Mouse (Mus musculus) MN1 (cell line): ENCODE results near the gene Tsga13.

ENCODE experiments used
- DNase-seq: peaks from one replicate; pipeline ENCODE4 v3.0.0-alpha.2; 2016; ENCODE audit warnings: low spot score

Gene Tsga13

DNA sequence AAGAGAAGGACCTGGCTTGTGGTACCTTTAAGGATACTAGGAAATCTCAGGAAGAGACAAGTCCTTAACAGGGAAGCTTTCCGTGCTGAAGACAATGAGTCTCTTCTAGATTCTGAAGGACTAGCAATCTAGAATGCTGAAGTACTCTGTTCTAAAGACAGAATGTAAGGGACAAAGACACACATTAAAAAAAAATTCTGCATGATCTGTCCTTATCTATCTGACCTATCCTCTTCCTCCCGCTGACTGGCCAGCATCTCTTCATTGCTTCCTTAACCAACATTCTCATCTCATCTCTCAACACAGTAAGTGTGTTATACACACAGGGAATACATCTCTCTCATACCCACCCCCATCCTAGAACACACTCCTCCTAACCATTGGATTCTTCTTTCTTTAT, at the start of gene Tsga13:
TSS of gene Tsga13 (minus strand) at position 101 of the 400 bp plus-strand sequence.
- DNase-seq = no peak

DNA sequence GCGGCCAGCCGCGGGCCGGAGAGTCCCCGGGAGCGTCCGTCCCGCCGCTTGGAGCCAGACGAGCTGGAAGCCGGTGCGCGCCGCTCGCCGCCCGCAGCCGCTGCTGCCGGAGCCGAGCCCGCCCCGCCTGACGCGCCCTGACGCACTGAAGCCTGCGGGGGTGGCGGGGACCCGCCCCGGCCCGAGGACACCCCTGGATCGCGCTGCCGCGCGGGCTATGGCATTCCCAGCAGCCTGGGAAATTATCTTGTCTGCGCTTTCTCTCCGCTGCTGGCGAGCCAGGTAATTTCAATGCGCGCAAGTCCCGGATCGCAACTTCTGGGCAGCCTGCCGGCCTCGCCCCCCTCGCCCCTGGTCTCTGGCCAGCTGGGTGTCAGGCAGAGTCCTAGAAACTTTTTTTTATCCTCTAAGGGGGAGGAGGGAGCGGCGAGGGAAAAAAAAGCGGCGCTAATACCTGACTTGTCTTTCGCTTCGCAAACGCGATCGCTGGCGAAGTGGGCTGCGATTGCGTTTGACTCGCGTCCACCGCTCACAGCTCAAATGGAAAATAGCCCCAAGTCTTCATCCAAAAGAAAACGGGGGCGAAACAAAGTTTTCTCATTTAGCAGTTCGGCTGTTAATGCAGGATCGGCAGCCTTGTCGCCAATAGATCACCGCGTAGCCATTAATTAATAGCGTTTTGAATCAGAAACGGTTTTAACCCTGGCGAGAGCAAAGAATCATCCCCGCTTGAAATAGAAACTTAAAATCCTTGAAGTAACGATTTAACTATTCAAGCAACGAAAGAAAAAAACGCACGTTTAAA, 43.6 kb upstream of the Tsga13 start, which contains the start of gene Klf14:
TSS of gene Klf14 (minus strand) at position 343 of the 805 bp plus-strand sequence.
- DNase-seq = no peak

- no peak for DNase-seq
Measured at GRCm38 (mm10) chr6:30957784-30958735, 42.7 kb upstream of the Tsga13 start.

DNA sequence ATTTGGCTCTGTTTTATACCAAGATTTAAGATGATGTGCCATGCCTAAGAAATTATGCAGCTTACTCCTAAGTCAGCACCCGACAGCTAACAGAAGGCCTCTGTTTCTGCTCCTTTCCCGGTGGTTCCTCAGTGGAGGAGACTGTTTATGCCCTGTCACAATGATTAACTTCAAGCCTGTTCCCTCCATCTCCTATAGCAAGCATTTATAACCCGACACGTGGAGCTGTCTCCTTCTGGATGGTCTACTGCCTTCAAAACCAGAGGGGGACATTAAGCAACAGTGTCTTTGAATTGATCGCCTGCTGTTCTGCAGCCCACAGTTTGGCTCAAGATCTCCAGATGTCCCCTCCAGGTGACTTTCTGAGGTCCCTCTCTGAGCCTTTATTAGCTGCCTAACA, 23.9 kb upstream of the Tsga13 start:
- DNase-seq = no peak

GRCm38 (mm10) chr6:30922821-30923220, 7.4 kb upstream of the Tsga13 start:
- peak; percentile 11 for DNase-seq

GRCm38 (mm10) chr6:30921826-30922225, 6.5 kb upstream of the Tsga13 start:
- no peak for DNase-seq

GRCm38 (mm10) chr6:30920834-30921675, 5.7 kb upstream of the Tsga13 start:
- DNase-seq = no peak

- no peak for DNase-seq
Measured at GRCm38 (mm10) chr6:30907970-30908369, 7.4 kb downstream of the Tsga13 start.

- no peak for DNase-seq
Measured at GRCm38 (mm10) chr6:30904911-30905310, 10.5 kb downstream of the Tsga13 start.

DNA sequence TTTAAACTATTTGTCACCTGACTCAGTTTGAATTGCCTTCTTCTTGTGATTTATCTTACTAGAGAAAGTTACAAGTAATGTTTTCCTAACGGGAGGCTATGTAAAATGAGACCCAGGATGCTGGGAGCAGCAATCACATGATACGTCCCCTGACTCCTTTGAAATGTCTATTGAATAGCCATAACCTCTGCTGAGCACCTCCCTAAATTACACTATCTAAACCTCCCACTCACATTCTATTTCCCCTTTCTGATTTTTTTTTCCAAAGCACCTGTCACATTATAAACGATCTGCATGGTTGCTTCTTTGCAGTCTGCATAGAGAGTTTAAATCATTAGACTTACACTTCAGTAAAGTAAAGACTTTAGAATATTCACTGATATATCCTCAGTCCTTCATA, 11.3 kb downstream of the Tsga13 start:
- DNase-seq = no peak

- no peak for DNase-seq
Measured at GRCm38 (mm10) chr6:30897520-30897919, 17.9 kb downstream of the Tsga13 start.

DNA sequence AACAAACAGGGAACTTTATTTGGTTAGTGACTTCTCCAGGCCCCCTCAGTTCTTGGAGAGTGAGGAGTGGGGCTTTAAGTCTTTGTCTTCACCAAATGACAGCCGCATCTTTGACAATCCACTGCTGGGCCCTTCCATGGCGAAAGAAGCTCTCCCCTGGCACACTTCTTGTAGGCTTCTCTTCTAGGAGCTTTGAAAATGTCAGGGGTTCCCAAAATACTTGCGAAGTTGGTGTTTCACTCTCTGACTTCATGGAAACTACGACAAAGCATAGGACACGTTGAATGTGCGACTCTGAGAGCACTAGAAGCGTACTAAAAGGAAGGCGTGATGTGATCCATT, 18.4 kb downstream of the Tsga13 start:
- DNase-seq = no peak

DNA sequence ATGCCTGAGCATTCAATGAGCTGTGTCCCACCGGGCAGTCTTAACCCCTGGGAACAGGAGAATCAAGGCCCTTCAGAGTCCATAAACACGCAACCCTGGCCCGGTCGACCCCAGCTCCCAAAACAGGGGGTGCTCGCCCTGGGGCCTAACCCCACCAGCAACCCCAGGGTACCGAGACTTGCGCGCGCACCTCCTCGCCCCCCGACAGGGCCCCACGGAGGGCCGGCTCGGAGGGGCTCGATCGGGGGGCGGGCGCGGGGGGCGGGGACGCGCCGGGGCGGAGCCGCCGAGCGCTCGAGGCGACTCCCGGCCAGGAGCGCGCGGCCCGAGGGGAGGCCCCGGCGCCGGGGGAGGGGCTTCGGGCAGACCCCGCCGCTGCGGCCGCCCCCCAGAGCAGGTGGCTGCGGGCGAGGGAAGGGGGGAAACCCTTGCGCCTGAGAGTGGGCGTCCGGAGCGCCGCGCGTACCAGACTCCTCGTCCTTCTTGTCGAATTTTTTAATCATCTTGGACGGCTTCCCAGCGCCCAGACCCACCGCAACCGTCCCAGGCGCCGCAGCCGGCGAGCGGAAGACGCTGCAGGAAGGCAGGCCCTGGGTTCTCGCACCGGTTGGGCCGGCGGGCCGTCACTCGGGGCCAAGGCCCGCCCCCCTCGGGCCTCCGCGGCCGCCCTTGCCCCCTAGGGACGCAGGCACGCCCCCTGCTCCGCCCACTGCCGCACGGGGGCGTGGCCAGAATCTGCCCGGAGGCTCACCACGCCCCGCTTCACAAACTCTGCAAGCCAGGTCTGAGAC, 19.0 kb downstream of the Tsga13 start, which contains the start of gene Copg2:
TSS of gene Copg2 (minus strand) at position 600 of the 791 bp plus-strand sequence.
- peak; percentile 96 for DNase-seq

DNA sequence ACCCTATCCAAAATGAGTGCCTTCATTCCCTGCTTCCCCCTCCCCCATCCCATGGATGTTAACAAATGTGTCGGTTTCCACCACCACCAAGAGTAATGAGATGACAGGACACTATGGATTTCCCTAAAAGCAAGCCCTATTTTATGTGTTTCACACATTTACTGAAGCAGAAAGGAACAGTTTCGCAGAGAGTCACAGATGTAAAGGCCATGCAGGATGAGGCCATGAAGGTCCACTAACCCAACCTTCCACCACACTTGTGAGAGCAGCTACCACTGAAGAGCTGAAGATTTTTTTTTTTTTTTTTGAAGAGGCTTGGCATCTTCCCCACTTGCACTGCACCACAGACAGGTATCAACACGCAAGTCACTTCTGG, 19.6 kb downstream of the Tsga13 start:
- DNase-seq = peak; percentile 46

- DNase-seq = no peak
Measured at GRCm38 (mm10) chr6:30893081-30893480, 22.3 kb downstream of the Tsga13 start.

DNA sequence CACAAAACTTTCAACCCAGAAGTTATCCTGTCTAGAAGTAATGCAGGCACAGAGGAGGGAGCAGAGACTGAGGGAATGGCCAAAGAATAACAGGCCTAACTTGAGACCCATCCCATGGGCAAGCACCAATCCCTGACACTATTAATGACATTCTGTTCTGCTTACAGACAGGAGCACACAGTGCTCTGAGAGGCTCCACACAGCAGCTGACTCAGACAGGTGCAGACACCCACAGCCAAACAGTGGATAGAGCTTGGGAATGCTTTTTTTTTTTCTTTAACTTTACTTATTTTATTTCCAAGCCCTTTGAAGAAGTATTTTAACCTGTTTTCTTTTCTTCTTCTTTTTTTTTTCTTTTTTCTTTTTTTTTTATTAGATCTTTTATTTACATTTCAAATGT, 23.6 kb downstream of the Tsga13 start:
- DNase-seq = no peak

DNA sequence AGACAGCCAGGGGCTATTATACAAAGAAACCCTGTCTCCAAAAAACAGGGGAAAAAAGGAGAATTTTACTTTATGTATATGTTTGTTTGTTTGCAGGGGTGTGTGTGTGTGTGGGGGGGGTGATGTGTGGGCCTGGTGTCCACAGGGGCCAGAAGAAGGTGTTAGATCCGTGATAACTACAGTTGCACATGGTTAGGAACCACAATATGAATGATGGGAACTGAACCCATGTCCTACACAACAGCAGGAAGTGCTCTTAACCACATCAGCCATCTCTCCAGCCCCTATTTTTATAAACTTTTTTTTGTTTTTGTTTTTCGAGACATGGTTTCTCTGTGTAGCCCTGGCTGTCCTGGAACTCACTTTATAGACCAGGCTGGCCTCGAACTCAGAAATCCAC, 30.5 kb downstream of the Tsga13 start:
- DNase-seq = no peak

- DNase-seq = no peak
Measured at GRCm38 (mm10) chr6:30883491-30883890, 31.9 kb downstream of the Tsga13 start.

GRCm38 (mm10) chr6:30876661-30877060, 38.7 kb downstream of the Tsga13 start:
- DNase-seq = no peak

- DNase-seq = no peak
Measured at GRCm38 (mm10) chr6:30866501-30866900, 48.9 kb downstream of the Tsga13 start.

DNA sequence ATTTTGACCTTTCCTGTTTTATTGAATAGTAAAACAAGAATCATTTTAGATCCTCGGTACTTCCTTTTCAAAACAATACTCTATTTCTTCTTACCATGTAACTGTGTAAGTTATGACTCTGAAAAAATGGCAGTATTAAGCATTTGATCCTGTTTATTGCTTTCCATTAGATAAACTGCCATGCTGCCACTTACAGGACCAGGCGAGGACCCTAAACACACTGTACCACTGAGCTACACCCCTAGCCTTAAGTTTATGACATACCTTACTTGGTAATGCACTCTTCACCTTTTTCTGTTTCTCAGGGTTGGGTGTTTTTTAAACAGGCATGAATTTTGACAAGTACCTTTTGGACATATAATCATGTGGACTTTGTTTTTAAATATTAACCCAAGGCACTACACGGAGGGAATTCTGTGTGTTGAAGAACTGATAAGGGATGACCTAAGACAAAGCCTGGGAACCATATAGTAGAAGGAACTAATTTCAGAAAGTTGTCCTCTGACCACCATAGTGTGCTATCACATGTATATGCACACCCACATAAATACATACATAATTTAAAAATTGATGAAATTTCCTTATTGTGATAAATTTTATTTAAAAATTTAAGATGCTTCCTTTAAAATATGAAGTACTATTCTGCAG, 50.2 kb downstream of the Tsga13 start:
- DNase-seq = no peak
